Mouse (Mus musculus) stomach, embryonic 16.5 days (tissue): Measurements from ENCODE around the gene Dusp7. TPM values are rescaled to one million over a fixed set of nuclear protein-coding genes. Genes with fewer than 3 reads are reported as not detected.
A peak's percentile ranks its signal among the peaks of the same experiment; 100 is the strongest.

Experiments used
- ATAC-seq: fragments of 200-750 bp; cut with Nextera tagmentation; 2 replicates; pipeline ENCODE4 v1.8.0; 2017; ENCODE audit warnings: moderate number of reproducible peaks, moderate TSS enrichment; ENCODE audit not compliant: insufficient read depth, low FRiP score
- H3K27ac ChIP-seq: fragments of 300-500 bp; sonication (generic); 2 replicates; pipeline ENCODE4 v1.5.1; 2014; ENCODE audit warnings: low read length
- H3K27me3 ChIP-seq: fragments of 300-500 bp; sonication (generic); 2 replicates; pipeline ENCODE4 v1.6.1; 2014; ENCODE audit warnings: low read length, control low read depth, mixed read lengths; ENCODE audit not compliant: control insufficient read depth, insufficient read depth
- H3K36me3 ChIP-seq: fragments of 300-500 bp; sonication (generic); 2 replicates; pipeline ENCODE4 v1.6.1; 2014; ENCODE audit warnings: low read length; ENCODE audit not compliant: control insufficient read depth, insufficient read depth
- H3K4me1 ChIP-seq: fragments of 300-500 bp; sonication (generic); 2 replicates; pipeline ENCODE4 v1.6.1; 2014; ENCODE audit warnings: low read length, control low read depth, mixed read lengths; ENCODE audit not compliant: control insufficient read depth, insufficient read depth
- H3K4me2 ChIP-seq: fragments of 300-500 bp; sonication (generic); 2 replicates; pipeline ENCODE4 v1.6.1; 2014; ENCODE audit warnings: low read depth, low read length, mixed read lengths
- H3K4me3 ChIP-seq: fragments of 300-500 bp; sonication (generic); replicated peaks from 2 replicates; pipeline ENCODE4 v1.5.1; 2014; ENCODE audit warnings: mild to moderate bottlenecking, low read length
- H3K9ac ChIP-seq: fragments of 300-500 bp; sonication (generic); 2 replicates; pipeline ENCODE4 v1.6.1; 2014; ENCODE audit warnings: low read length
- H3K9me3 ChIP-seq: fragments of 300-500 bp; sonication (generic); replicated peaks from 2 replicates; pipeline ENCODE4 v1.6.1; 2016; ENCODE audit warnings: low read length, control low read depth; ENCODE audit not compliant: control insufficient read depth
- WGBS: fragments of 180-500 bp; shearing (Covaris S2); extraction: QIAGEN DNeasy Blood & Tissue Kit; methylation state at CpG from one replicate; pipeline ENCODE4 v1.1.7; 2014; 5-methylcytosine and 5-hydroxymethylcytosine counted together
- polyA plus RNA-seq: library from polyadenylated mRNA; unstranded; fragments of >200 nt; fragmentation: Nextera tagmentation; extraction: Ambion mirVana; gene quantifications from 2 replicates; pipeline ENCODE4 v1.2.1, GENCODE M21; 2015

Dusp7 gene
- polyA plus RNA-seq, 1 experiment from 2014 or later = 14.2 TPM

DNA sequence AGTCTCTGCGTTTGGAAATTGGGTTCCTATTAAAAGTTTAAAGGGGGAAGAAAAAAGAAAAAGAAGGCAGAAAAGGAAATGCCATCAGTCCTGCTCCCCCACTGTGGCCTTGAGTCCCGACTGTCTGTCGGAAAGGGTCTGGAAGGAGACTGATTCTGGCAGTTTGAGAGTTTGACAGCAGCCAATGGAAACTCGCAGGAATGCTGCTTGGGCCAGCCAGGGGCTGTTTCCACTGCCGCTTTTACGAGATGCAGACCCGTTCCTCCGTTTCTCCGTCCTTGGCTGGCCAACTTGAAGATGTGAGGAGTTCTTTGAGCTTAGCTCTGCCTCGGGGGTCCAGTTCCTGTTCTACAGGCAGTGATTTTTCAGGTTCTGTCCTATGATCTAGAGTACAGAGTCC, 20.2 kb upstream of the Dusp7 start:
- 55% methylated on average over 10 of the region's 10 CpGs for WGBS
- no peak overlapping the region for H3K4me2 ChIP-seq
- H3K9ac ChIP-seq = no peak overlapping the region
- H3K4me3 ChIP-seq = no peak overlapping the region
- H3K36me3 ChIP-seq = no peaks in the 10 kb centered on the region
- no peaks in the 10 kb centered on the region for H3K9me3 ChIP-seq
- peak overlapping the region; percentile 9; the same call in 1 of the 2 replicates for H3K27ac ChIP-seq
- H3K27me3 ChIP-seq = no peaks in the 10 kb centered on the region
- no peak for ATAC-seq
- peaks cover 21% of the 10 kb centered on the region for H3K4me1 ChIP-seq

DNA sequence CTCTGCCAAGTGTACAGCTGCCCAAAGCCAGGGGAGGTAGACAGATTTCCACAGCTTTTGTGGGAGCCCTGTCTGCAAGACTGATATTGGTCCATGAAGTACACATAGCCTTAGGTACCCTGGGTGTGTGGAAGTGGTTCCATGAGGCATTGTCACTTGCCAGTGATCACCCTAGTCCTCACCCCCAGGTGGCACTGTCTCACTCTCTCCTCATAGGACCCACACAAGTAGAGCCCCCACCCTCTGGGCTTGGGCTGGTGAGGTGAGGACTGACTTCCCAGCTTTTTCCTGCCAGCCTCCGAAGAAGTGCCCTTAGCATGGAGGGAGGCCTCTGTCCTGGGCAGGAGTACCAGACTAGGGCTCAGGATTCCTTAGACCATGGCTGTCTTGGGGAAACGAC, 19.4 kb upstream of the Dusp7 start:
- ATAC-seq = peak; percentile 39; the same call in 1 of the 2 replicates
- Histone ChIP-seq H3K4me2 (no peak overlapping the region), H3K9me3 (no peaks in the 10 kb centered on the region), H3K4me1 (peaks cover 23% of the 10 kb centered on the region), H3K36me3 (no peaks in the 10 kb centered on the region), H3K27me3 (no peaks in the 10 kb centered on the region), H3K4me3 (no peak overlapping the region), H3K27ac (peak overlapping the region; percentile 9; the same call in 1 of the 2 replicates), H3K9ac (peak overlapping the region; percentile 20; the same call in 1 of the 2 replicates)
- 71% methylated on average over 2 of the region's 2 CpGs for WGBS

DNA sequence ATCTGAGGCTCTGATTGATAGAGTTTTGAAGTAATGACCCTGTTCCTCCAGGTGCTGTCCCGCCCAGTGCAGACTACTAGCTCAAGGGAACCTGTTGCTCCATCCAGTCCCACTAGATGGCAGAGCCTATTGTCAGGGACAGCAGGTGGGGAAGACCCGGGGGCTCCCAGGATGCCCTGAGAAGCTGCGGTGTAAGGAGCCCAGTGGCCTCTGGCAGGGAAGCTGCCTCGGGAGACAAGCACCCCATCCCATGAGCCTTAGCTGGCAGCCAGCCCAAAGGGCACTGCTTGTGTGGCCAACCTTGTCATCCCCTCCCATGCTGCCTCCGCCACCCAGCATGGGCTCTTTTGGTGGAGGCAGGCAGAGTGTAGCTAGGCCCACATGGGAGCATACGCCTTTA, 17.3 kb upstream of the Dusp7 start:
- no peak for ATAC-seq
- peaks cover 23% of the 10 kb centered on the region for H3K4me1 ChIP-seq
- H3K4me3 ChIP-seq = no peak overlapping the region
- H3K36me3 ChIP-seq = no peaks in the 10 kb centered on the region
- no peak overlapping the region for H3K27ac ChIP-seq
- no peak overlapping the region for H3K9ac ChIP-seq
- no peak overlapping the region for H3K4me2 ChIP-seq
- no peaks in the 10 kb centered on the region for H3K27me3 ChIP-seq
- H3K9me3 ChIP-seq = no peaks in the 10 kb centered on the region
- WGBS = 64% methylated on average over 6 of the region's 6 CpGs

DNA sequence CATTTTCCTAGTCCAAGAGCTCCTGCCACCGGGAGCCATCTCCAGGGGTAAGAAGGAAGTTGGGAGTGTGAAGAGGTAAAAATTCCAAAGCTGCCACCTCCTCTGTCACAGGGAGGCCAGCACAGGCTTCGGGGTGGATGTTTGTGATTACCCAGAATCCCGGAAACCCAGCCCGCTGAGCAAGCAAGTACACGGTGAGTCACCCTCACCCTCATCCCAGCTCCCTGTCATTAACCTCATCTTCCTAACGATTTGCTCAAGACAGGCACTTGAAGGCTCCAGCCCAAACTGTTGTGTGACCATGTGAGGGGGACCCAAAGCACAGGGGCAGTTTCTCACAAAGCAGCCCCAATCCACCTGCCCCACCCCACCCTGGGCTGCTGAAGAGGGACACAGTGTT, 14.7 kb upstream of the Dusp7 start:
- Histone ChIP-seq H3K36me3 (no peaks in the 10 kb centered on the region), H3K4me2 (no peak overlapping the region), H3K27me3 (no peaks in the 10 kb centered on the region), H3K27ac (peak overlapping the region; percentile 56), H3K9me3 (no peaks in the 10 kb centered on the region), H3K9ac (no peak overlapping the region), H3K4me3 (no peak overlapping the region), H3K4me1 (peaks cover 31% of the 10 kb centered on the region)
- no peak for ATAC-seq
- WGBS = 35% methylated on average over 6 of the region's 6 CpGs

DNA sequence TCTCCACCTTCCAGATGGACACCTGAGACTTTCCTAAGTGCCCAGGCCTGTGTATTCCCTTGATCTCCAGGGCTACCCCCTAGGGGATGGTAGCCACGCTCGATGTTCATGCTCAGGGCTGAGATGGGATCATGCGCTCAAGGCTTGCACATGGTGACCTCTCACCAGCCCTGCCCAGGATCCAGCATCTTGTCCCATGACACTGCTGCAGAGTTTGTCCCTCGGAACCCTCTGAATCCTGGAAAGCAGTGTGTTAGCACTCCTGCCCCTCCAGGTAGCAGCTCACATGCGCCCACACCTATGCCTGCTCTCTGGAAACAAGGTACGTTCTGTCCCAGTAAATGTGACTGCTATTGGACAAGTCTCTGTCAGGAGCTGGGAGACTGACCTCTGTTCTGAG, 13.6 kb upstream of the Dusp7 start:
- ATAC-seq = no peak
- WGBS = 92% methylated on average over 6 of the region's 6 CpGs
- no peaks in the 10 kb centered on the region for H3K36me3 ChIP-seq
- no peak overlapping the region for H3K4me2 ChIP-seq
- no peak overlapping the region for H3K27ac ChIP-seq
- H3K9me3 ChIP-seq = no peaks in the 10 kb centered on the region
- no peak overlapping the region for H3K4me3 ChIP-seq
- H3K27me3 ChIP-seq = no peaks in the 10 kb centered on the region
- no peak overlapping the region; the same call in 1 of the 2 replicates for H3K9ac ChIP-seq
- H3K4me1 ChIP-seq = peaks cover 27% of the 10 kb centered on the region

DNA sequence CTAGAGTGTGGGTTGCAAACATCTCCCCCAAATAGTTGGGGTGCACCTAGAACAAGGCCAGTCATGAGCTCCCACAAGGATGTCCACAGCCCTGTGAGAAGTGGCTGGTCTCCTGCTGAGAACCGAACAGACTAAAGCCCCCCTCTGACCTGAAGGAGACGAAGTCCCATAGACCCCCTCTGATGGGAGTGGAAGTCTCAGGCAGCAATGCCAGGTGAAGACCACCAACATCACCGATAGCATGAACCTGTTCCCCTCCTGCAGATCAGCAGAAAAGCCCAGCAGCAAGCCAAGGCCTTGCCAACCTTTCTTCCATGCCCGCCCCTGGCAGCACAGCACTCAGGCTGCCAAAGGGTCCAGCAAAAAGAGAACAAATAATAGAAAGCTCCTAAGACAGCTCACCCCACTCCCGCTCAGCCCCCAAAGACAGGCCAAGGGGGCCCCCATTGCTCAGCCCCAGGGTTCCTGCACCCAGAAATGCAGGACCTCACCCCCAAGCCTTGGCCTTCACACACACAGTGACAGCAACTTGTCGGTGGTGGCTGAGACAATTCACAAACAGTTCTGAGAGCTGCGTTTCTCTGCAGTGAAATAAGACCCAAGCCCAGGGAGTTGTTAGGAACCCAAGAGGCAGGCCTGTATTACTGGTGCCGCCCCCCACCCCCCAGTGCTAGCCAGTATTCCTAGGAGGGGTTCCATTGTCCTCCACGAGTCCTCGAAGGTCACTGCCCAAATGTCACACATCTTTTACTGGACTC, 13.0 kb upstream of the Dusp7 start:
- H3K27ac ChIP-seq = peak overlapping the region; percentile 70

DNA sequence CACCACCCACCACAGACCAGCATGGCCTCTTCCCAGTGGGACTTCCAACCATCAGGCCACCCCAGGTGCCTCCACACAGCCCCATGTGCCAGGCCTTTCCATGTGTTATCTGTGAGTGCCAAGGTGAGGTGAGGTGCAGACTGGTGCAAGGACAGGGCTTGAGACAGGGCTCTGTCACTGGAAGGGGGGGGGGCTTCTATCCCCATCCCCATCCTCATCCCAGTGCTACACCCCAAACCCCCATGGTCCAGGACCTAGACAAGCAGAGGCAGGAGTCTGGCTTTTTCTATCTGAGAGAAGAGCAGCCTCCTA, 12.5 kb upstream of the Dusp7 start:
- Histone ChIP-seq H3K27ac (peak overlapping the region; percentile 70), H3K4me1 (peaks cover 27% of the 10 kb centered on the region), H3K9ac (no peak overlapping the region), H3K27me3 (no peaks in the 10 kb centered on the region), H3K9me3 (no peaks in the 10 kb centered on the region), H3K36me3 (no peaks in the 10 kb centered on the region), H3K4me3 (no peak overlapping the region), H3K4me2 (no peak overlapping the region)
- ATAC-seq = no peak

More for the DNA sequence above, 13.0 kb upstream of the Dusp7 start:
- Histone ChIP-seq H3K4me2 (no peak overlapping the region), H3K9me3 (no peaks in the 10 kb centered on the region), H3K27me3 (no peaks in the 10 kb centered on the region), H3K4me3 (no peak overlapping the region), H3K4me1 (peaks cover 27% of the 10 kb centered on the region), H3K9ac (no peak overlapping the region), H3K36me3 (no peaks in the 10 kb centered on the region)
- 74% methylated on average over 10 of the region's 10 CpGs for WGBS
- ATAC-seq = no peak

DNA sequence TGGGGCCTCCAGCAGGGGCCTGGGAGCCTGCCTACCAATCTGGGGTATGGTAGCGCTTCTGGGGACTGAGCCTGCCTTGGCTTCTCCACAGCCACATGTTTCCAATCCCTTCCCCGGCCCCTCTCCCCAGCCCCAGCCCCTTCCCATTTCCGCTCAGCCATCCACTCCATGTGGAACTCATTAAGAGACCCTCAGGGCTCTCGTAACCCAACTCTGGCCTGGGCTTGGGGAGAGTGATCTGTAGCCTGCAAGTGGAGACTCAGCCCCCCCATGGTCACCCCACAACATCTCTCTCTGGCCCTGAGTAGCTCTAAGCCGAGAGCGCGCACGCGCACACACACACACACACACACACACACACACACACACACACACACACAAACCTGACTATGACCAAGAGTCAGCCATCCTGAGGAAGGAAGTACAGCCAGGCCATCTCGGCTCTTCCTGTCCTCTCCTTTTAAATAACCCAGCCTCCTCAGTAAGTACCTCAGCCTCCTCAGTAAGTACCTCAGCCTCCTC, 12.0 kb upstream of the Dusp7 start:
- Histone ChIP-seq H3K4me2 (no peak overlapping the region), H3K27me3 (no peaks in the 10 kb centered on the region), H3K9me3 (no peaks in the 10 kb centered on the region), H3K9ac (no peak overlapping the region), H3K4me3 (no peak overlapping the region), H3K36me3 (no peaks in the 10 kb centered on the region), H3K4me1 (peaks cover 27% of the 10 kb centered on the region), H3K27ac (peak overlapping the region; percentile 70)
- WGBS = 50% methylated on average over 10 of the region's 10 CpGs
- peak; percentile 31; the same call in 1 of the 2 replicates for ATAC-seq

DNA sequence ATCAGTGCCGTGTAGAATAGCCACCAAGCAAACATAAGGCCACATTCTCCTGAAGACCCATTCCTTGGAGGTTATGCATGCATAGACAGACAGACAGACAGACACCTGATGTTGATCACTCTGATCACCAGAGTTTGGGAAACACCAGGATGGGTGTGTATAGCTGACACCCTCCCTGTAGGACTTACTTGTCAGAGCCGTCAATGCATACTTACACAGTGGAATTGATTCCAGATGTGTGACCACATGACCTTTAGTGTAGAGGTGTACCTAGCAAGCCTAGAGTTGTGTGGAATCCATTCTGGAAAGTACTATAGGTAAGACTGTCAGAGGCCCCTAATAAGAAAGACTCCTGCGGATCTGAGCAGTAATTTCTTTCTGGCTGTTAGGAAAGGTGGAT, 11.3 kb upstream of the Dusp7 start:
- Histone ChIP-seq H3K9me3 (no peaks in the 10 kb centered on the region), H3K36me3 (no peaks in the 10 kb centered on the region), H3K4me3 (no peak overlapping the region), H3K4me2 (no peak overlapping the region), H3K27me3 (no peaks in the 10 kb centered on the region), H3K4me1 (peaks cover 27% of the 10 kb centered on the region), H3K9ac (no peak overlapping the region), H3K27ac (peak overlapping the region; percentile 70; the same call in 1 of the 2 replicates)
- 73% methylated on average over 3 of the region's 3 CpGs for WGBS
- no peak for ATAC-seq
